Mouse (Mus musculus): ENCODE results near the gene Gm20708. TPM values are rescaled to one million over a fixed set of nuclear protein-coding genes. Genes with fewer than 3 reads are reported as not detected.

Gm20708 gene
- 1 to 10 TPM; 5.3 to 8.7 TPM for total RNA-seq (2023)

GRCm38 (mm10) chr11:117809407-117810311 lies at the start of gene Gm20708, which contains the start of gene Syngr2:
Gene Gm20708 (plus strand): TSS chr11:117809668.
Gene Syngr2 (plus strand): TSS chr11:117809668.

GRCm38 (mm10) chr11:117781993-117782704 lies 27.3 kb upstream of the Gm20708 start, which contains the start of the genes Tmc8 and Tmc6:
Gene Tmc8 (plus strand): TSS chr11:117782076.
Gene Tmc6 (minus strand): TSS chr11:117782198.

GRCm38 (mm10) chr11:117797511-117798159 lies 11.8 kb upstream of the Gm20708 start, which contains the start of gene 6030468B19Rik:
Gene 6030468B19Rik (plus strand): TSS chr11:117797660.

DNA sequence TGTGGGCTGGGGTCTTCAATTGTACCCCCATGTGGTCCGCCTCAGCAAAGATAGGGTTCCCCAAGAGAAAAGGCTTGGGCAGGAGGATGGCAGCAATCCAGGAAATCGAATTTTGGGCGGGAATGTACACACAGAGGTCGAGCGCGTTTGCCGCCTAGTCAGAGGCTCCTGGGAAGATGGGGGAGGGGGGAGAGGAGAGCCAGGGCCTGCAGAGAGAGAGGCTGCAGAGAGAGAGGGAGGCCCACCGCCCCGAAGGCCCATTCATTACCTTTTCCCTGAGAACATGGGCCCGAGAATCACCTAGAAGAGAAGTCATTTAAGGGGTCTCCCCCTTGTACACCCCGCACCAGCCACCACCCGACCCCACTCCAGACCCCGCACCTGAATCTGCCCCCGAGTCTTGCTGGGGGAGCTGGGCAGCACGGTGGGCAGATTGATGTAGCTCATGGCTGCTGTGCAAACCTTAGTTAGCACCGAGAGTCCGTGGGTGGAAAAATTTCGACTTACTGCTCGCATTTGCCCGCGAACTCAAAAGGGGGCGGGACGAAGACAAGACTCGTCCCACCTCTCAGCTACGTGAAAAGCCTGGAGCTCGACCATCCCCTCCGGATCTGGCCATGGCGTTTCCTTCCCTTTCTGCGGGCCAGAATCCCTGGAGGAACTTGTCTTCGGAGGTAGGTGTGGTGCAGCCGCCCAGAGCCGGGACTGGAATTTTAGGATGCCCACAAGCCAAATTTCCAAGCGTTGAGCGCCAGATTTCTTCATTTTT lies 16.0 kb downstream of the Gm20708 start, which contains the start of the genes Afmid and Tk1:
Afmid (plus strand) TSS at position 592 of the 769 bp plus-strand sequence.
Tk1 (minus strand) TSS at position 760 of the 769 bp plus-strand sequence.

GRCm38 (mm10) chr11:117848985-117849671 lies 39.7 kb downstream of the Gm20708 start, which contains the start of gene Birc5:
Gene Birc5 (plus strand): TSS chr11:117849251.

GRCm38 (mm10) chr11:117860601-117861000 lies 51.1 kb downstream of the Gm20708 start, which contains the start of gene Tmem235:
Gene Tmem235 (plus strand): TSS chr11:117860752.

DNA sequence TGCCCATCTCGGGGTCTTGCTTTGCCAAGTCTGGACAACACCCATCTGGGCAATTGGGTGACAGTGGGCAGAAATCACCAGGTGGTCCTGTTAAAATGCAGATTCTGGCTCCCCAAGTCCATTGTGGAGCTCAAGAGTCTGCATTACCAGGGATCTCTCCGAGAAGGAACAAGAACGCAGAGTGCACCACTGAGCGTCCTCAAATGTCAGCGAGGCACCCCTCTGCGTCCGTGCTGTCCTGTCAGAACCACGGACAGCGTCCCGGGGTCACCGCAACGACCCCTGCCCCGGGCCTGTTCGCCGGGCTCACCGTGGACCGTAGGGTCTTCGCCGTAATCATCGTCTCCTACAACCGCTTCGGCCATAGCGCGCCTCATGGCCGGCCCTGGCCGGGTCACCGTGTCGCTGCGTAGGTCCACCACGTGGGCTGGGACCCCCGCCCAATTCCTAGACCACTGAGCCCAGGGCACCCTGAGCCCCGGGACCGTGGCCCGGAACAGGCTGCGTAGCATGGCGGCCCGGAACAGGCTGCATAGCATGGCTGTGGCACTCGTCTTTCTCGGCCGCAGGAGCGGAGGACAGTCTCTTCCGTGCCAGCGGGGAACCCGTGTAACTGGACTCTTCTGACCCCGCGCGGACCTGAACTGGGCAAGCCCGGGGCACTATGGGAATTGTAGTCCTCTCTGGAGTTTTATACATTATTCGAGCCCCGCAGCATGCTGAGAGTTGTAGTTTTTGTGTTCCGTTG lies 63.6 kb downstream of the Gm20708 start, which contains the start of gene Tha1:
Tha1 (minus strand) TSS at position 621 of the 748 bp plus-strand sequence.

Other genes starting within 250 kb of the Gm20708 start
- gene Tnrc6c, start 155.4 kb upstream of the Gm20708 start, total RNA-seq (2023): 10 to 100 TPM; 41.2 to 45.0 TPM
- 10 to 100 TPM; 41.1 to 42.9 TPM for gene Tmc8, start 27.6 kb upstream of the Gm20708 start, total RNA-seq (2023)
- 100 to 1,000 TPM; 226 to 288 TPM for gene Tmc6, start 27.5 kb upstream of the Gm20708 start, total RNA-seq (2023)
- gene 6030468B19Rik, start 12.0 kb upstream of the Gm20708 start, total RNA-seq (2023): not detected
- 100 to 1,000 TPM; 264 to 272 TPM for gene Syngr2, start within 50 bp of the Gm20708 start, total RNA-seq (2023)
- 10 to 100 TPM in 1 of 2 experiments, 1 to 10 TPM in 1; 10.0 to 13.1 TPM for gene Afmid, start 16.3 kb downstream of the Gm20708 start, total RNA-seq (2023)
- gene Tk1, start 16.4 kb downstream of the Gm20708 start, total RNA-seq (2023): 10 to 100 TPM in 1 of 2 experiments, 1 to 10 TPM in 1; 9.9 to 13.4 TPM
- 1 to 10 TPM; 1.1 to 1.3 TPM for gene Birc5, start 39.6 kb downstream of the Gm20708 start, total RNA-seq (2023)
- not detected for gene Tmem235, start 51.1 kb downstream of the Gm20708 start, total RNA-seq (2023)
- gene Tha1, start 63.8 kb downstream of the Gm20708 start, total RNA-seq (2023): 1 to 10 TPM; 4.1 to 6.9 TPM
- gene Socs3, start 160.4 kb downstream of the Gm20708 start, total RNA-seq (2023): 100 to 1,000 TPM; 359 to 389 TPM
- 10 to 100 TPM; 76.2 to 76.4 TPM for gene Pgs1, start 176.6 kb downstream of the Gm20708 start, total RNA-seq (2023)